Comparison of ENCODE assay signal across 13 mouse cellular contexts in genomic region chr7:99025989-99026388, GRCm38 (mm10).
"Had no signal": no experiment of that assay in that cellular context is flagged by ENCODE, and none has a peak within 500 bp of the region (broad histone marks: within the 10 kb centered on the region; RNA-seq: fewer than 3 reads in every experiment).

No protein-coding gene starts in this region.

- H3K4me3 ChIP-seq: limb, embryonic 13.5 days; midbrain, embryonic 10.5 days; myocyte; neural tube, embryonic 15.5 days had no signal

- H3K27ac ChIP-seq: limb, embryonic 13.5 days; liver, embryonic 14.5 days; midbrain, embryonic 10.5 days; neural tube, embryonic 15.5 days; stomach, postnatal 0 days had no signal

- DNase-seq: kidney, postnatal 14 days; layer of hippocampus, adult 9-11 months; layer of hippocampus, postnatal 36 days; left cerebral cortex, postnatal 4 days; lung, adult 18-20 months; midbrain, embryonic 14.5 days; thymus, postnatal 4 days had no signal
